Mouse (Mus musculus) E14TG2a.4 (cell line): ENCODE data around the gene Pcsk4.

ENCODE experiments used
- H3K27me3 ChIP-seq: 2 replicates; pipeline ENCODE4 v1.6.1; 2014; ENCODE audit warnings: low read length, control low read depth; ENCODE audit not compliant: insufficient read depth
- H3K36me3 ChIP-seq: 2 replicates; pipeline ENCODE4 v1.6.1; 2014; ENCODE audit warnings: low read length, control low read depth; ENCODE audit not compliant: insufficient read depth
- H3K4me1 ChIP-seq: replicated peaks from 2 replicates; pipeline ENCODE4 v1.6.1; 2014; ENCODE audit warnings: low read depth, low read length, control low read depth
- H3K4me3 ChIP-seq: replicated peaks from 2 replicates; pipeline ENCODE4 v1.5.1; 2014; ENCODE audit warnings: mild to moderate bottlenecking, low read length
- H3K9me3 ChIP-seq: 2 replicates; pipeline ENCODE4 v1.6.1; 2014; ENCODE audit warnings: low read length, control low read depth
- CTCF ChIP-seq: conservative IDR thresholded peaks from 2 replicates; pipeline ENCODE4 v1.5.1; 2014; ENCODE audit warnings: low read length
- NANOG ChIP-seq: IDR thresholded peaks from 2 replicates; pipeline ENCODE4 v1.6.1; 2014; ENCODE audit warnings: borderline replicate concordance, low read length, mixed read lengths
- POU5F1 ChIP-seq: IDR thresholded peaks from 2 replicates; pipeline ENCODE4 v1.6.1; 2014; ENCODE audit warnings: low read length, borderline replicate concordance

The Pcsk4 gene

DNA sequence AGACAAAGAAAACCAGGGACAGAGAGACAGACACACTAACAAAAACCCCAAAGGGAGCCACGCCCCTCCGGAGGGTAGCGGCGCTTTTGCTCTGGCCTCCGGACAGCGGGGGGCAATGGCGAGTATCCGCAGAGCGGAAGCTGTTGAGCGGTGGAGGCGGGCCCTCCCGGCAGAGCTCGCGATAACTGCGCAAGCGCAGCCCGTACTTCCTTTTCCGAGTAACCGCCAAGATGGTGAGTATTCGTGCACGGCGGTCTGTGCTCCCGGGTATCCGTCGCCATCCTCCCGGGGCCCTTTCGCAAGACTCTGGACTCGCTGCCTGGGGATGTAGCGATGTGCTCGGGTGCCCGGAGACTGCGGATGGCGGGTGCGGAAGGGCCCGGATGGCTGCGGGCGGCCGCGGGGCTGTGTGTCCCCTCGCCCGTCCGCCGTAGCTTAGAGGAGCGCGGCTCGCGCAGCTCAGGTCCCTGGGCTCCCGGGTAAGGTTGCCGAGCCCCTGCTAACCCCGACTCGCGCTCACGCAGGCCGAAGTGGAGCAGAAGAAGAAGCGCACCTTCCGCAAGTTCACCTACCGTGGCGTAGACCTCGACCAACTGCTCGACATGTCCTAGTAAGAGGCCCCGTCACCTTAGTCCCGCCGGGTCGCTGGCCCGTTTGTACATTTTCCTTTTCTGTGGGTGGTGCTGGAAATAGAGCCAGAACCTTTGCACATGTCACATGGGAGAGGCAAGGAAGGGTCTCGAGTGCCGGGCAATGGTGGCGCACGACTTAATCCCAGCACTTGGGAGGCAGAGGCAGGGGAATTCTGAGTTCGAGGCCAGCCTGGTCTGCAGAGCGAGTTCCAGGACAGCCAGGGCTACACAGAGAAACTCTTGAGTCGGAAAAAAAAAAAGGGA is 36.8 kb downstream of the Pcsk4 start, which contains the start of gene Rps15:
Rps15 (plus strand) TSS at position 203 of the 896 bp plus-strand sequence.
- peak within 1 kb of the TSS; percentile 99 for H3K4me3 ChIP-seq

DNA sequence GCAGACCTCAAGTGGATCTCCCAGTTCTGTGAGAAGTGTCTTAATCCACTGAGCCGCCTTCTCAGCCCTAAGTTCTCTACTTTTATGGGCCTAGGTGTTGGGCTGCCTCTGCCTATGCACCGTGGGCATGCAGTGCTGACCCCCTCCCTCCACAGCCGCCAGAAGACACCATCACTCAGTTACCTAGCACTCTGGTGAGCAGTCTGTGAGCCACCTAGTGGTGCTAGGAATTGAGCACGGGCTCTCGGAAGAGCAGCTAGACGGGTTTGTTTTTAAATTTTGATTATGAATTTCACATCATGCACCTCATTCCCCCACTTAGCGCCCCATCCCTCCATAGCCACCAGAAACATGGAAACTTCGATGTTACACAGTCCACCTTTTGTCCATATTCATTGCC is 40.6 kb downstream of the Pcsk4 start:
- Histone ChIP-seq H3K27me3 (no peaks in the 10 kb centered on the region), H3K36me3 (peaks cover 65% of the 10 kb centered on the region), H3K4me3 (no peak overlapping the region), H3K9me3 (no peaks in the 10 kb centered on the region), H3K4me1 (peaks cover 70% of the 10 kb centered on the region)
- peak; percentile 26 for TF ChIP-seq CTCF
- no peak for TF ChIP-seq POU5F1
- no peak for TF ChIP-seq NANOG

More for the DNA sequence above, 36.8 kb downstream of the Pcsk4 start, which contains the start of gene Rps15:
- TF ChIP-seq CTCF, result no peak
- no peak; the same call in 1 of the 2 replicates for TF ChIP-seq NANOG
- no peak for TF ChIP-seq POU5F1
- no peaks in the 10 kb centered on the region for H3K9me3 ChIP-seq
- H3K27me3 ChIP-seq, result peaks cover 7% of the 10 kb centered on the region
- H3K36me3 ChIP-seq, result peaks cover 43% of the 10 kb centered on the region
- H3K4me1 ChIP-seq, result peaks cover 75% of the 10 kb centered on the region

DNA sequence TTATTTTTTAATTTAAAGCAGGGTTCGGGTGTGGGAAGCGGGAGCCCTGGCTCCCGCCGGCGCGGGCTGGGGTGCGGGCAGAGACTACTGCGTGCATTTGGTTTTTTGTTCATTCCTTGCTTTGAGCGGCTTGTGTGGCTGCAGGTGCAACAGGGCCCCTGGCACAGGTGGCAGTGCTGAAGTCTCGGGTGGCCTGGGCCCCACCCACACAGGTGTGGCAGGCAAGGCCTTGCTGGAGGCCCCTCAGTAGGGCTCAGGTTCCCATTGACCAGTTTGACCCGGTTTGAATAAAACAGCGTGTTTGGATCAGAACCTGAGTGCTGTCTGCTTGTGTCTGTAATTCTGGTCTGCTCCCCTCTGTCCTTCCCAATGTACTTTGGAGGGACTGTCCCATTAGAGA is 41.2 kb downstream of the Pcsk4 start:
- no peak overlapping the region for H3K4me3 ChIP-seq
- no peaks in the 10 kb centered on the region for H3K27me3 ChIP-seq
- TF ChIP-seq CTCF (no peak), POU5F1 (no peak), NANOG (no peak)
- H3K9me3 ChIP-seq, result no peaks in the 10 kb centered on the region
- H3K4me1 ChIP-seq, result peaks cover 73% of the 10 kb centered on the region
- peaks cover 65% of the 10 kb centered on the region for H3K36me3 ChIP-seq

DNA sequence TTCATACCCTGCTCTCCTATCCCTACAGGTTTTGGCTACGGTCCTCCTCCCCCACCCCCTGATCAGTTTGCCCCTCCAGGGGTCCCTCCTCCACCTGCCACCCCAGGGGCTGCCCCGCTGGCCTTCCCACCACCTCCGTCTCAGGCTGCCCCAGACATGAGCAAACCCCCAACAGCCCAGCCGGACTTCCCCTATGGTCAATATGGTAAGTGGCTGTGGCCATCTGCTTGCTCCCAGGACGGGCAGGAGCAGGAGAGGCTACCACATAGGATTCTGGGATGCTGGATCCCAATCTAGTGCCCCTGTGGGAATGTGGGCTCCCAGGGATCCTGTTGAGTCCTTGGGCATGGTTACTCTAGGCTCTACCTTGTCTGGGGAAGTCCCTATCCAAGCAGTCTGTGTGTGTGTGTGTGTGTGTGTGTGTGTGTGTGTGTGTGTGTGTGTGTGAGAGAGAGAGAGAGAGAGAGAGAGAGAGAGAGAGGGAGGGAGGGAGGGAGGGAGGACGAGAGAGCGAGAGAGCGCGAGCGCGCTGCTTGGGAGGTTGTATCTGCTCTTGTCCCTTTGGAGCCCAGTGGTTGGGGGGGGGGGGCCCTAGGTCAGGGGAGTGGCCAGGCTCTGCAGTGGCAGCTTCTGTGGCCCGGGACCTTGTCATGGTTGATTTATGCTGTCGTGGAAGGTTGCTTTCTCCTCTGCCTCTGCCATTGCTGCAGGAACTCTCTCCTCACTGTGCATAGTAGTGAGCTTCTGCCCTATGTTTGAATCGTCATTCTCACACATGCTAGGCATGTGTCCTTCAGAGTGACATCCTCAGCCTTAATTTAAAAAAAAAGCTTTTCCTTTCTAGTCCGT is 43.9 kb downstream of the Pcsk4 start:
- no peaks in the 10 kb centered on the region for H3K27me3 ChIP-seq
- no peaks in the 10 kb centered on the region for H3K9me3 ChIP-seq
- no peak for TF ChIP-seq POU5F1
- TF ChIP-seq CTCF, result no peak
- TF ChIP-seq NANOG, result no peak
- no peak overlapping the region for H3K4me3 ChIP-seq
- H3K36me3 ChIP-seq, result peaks cover 86% of the 10 kb centered on the region
- H3K4me1 ChIP-seq, result peaks cover 85% of the 10 kb centered on the region

DNA sequence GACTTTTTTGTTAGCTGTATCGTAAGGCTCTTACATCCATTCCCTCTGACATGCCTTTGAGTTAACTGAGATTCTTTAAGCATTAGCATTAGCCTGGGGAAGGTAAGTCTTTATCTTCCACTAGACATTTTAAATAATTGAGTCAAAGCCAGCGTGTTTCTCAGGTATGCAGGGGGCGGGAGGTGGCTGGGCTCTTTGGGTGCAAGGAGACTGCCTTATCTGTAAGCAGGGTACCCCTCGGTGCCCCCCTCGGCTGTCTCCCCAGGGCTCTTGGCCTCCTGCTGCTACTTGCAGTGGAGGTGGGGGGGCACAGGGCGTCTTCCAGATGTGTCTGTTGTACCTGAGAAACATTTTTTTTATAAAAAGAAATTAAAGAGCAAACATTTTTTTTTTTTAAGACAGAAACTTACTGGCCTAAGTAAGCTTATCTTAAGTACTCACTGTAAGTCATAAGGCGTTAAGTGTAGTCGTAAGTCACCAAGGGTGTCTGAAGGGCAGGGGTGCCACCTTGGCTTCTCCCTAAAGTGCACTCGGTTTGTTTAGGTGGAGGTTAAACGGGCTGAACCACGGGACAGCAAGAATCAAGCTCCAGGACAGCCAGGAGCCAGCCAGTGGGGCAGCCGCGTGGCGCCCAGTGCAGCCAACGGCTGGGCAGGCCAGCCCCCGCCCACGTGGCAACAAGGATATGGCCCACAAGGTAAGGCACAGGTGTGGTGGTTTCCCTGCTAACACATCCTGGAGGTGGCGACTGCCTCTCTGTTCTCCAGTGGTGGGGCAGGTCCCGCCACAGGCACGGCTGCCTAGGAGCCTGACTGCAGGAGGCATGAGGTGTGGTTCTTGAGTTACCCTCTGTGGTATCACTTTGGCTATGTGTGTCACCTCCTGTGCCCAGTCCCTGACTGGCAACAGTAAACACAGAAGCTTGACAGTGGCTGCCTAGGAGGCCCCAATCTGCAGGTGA is 46.5 kb downstream of the Pcsk4 start:
- no peaks in the 10 kb centered on the region for H3K9me3 ChIP-seq
- H3K4me1 ChIP-seq, result peaks cover 92% of the 10 kb centered on the region
- H3K27me3 ChIP-seq, result no peaks in the 10 kb centered on the region
- H3K36me3 ChIP-seq, result peaks cover 99% of the 10 kb centered on the region
- TF ChIP-seq CTCF (no peak), POU5F1 (no peak), NANOG (no peak)
- no peak overlapping the region for H3K4me3 ChIP-seq

DNA sequence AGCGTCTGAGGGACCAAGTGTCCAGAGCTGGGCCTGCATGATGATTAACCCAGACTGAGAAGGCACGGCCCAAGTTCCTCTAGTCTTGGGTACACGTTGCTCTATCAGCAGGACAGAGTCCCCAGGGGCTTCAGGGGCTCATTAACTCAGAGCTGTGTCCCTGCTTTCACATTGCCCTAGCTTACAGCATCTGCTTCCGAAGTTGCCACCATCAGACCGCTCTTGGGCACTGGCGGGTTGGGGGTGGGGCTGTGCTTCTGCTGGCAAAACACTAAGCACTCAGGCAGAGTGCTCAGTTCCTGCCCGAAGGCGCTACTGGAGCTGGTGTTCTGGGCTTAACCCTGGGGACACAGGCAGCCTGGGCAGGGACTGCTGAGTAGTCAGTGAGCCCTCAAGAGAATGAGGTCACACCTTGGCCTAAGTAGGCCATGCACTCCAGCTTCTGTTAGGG is 47.4 kb downstream of the Pcsk4 start:
- Histone ChIP-seq H3K9me3 (no peaks in the 10 kb centered on the region), H3K27me3 (no peaks in the 10 kb centered on the region), H3K36me3 (peaks cover 99% of the 10 kb centered on the region), H3K4me1 (peaks cover 92% of the 10 kb centered on the region), H3K4me3 (no peak overlapping the region)
- no peak for TF ChIP-seq CTCF
- no peak for TF ChIP-seq NANOG
- no peak for TF ChIP-seq POU5F1

DNA sequence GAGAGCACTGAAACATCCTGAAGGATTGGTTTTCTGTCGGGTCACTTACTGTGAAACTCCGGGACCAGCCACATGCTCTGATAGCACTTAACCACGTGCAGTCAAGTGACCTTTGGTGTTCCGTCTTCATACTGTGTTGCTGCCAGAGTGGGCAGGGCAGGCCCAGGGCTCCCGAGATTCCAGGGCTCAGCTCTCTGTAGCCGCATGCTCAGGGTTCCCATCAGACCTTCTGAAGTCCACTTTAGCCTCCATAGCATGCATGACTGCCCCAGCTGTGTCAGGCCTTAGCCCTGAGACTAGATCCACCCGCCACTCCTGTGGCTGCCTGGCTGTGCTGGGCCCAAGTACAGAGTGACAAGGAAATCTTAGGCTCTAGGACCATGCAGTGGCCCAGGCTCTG is 48.0 kb downstream of the Pcsk4 start:
- no peak for TF ChIP-seq CTCF
- no peak for TF ChIP-seq POU5F1
- no peak for TF ChIP-seq NANOG

DNA sequence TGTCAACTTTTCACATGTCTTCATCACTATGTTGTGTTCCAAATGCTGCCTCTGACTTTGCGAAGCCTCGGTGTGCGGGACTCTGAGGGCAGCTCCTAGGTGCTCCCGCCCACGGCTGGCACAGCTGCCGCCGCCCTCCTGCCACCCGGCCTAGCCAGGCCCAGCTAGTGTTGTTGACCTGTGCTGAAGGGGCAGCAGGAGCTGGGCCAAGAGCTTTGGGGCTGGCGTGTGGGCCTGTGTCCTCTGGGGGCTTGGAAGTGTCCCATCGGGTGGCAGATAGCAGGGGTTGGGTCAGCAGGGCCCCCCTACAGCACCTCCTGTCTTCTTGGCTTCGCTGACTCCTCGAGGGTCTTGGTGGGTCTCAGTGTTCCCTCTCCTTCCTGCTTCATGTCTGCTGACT is 50.0 kb downstream of the Pcsk4 start:
- peaks cover 99% of the 10 kb centered on the region for H3K36me3 ChIP-seq
- TF ChIP-seq CTCF, result no peak
- no peak for TF ChIP-seq POU5F1
- no peak for TF ChIP-seq NANOG
- no peaks in the 10 kb centered on the region for H3K27me3 ChIP-seq
- no peaks in the 10 kb centered on the region for H3K9me3 ChIP-seq
- peaks cover 95% of the 10 kb centered on the region for H3K4me1 ChIP-seq
- H3K4me3 ChIP-seq, result no peak overlapping the region

More for the DNA sequence above, 48.0 kb downstream of the Pcsk4 start:
- H3K9me3 ChIP-seq, result no peaks in the 10 kb centered on the region
- H3K4me1 ChIP-seq, result peaks cover 92% of the 10 kb centered on the region
- no peaks in the 10 kb centered on the region for H3K27me3 ChIP-seq
- no peak overlapping the region for H3K4me3 ChIP-seq
- H3K36me3 ChIP-seq, result peaks cover 99% of the 10 kb centered on the region
